Mouse (Mus musculus): Measurements from ENCODE around the gene Gm11042. TPM values are rescaled to one million over a fixed set of nuclear protein-coding genes. Genes with fewer than 3 reads are reported as not detected.
A peak's percentile ranks its signal among the peaks of the same experiment; 100 is the strongest.

Gene Gm11042
- total RNA-seq, 2 experiments from 2014 or later = not detected

DNA sequence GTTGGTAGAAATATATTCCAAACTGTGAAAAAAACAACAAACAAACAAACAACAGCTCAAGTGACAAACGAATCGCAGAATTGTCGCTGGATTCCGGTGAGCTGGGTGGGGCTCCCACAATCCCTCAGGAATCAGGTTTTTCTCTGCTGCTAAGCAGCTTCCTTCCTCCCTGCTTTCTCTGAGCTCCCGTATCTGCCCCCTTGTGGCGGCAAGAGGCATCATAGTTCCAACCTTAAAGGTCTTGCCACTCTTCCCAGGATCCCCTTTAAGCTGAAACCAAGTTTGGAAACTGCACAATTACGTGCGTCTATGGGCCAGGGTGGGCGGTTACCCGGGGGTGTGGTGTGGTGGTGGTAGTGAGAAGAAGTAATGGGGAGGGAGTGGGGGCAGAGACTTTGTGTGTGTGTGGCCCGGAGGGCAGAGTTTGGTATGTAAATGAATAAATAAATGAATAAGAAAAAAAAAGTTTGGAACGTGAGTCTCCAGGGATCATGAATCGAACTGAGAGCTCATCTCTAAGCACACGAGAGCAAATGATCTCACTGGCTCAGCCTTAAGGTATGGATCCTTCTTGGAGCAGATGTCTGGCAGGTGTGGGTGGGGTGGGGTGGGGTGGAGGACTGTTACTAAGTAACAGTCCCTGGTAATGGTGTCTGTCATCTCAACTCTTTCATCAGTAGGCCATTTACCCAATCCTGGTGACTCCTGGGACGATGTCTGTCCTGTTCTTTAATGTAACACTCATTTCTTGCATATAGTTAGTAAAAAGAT is 980 bp upstream of the Gm11042 start:
- Histone ChIP-seq H3K4me3 (peak overlapping the region; percentile 79), H3K27ac (peak overlapping the region; percentile 88)
- TF ChIP-seq CTCF (conservative IDR thresholded peaks at IDR 0.05) = peak; percentile 94
- DNase-seq (ENCODE audit: low spot score in 2 of 2) = peak; percentile 75 to 84

DNA sequence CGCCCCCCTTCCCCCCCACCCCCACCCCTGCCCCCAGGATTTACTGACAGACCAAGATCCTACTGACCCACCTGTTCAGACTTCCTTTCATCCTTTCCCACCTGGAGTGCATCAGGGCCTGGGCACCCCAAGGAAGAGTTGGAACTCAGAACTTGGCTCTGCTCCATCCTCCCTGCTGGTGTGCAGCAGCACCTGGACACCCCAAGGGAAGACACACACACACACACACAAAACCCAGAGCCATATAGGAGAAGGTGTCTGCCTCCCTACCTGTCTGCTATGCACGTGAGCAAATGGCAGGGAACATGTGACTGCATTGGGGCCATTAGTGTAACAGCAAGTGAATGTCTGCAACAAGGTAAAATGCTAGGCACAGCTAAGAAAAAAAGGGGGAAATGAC is 973 bp downstream of the Gm11042 start:
- no peak for DNase-seq (ENCODE audit: low spot score in 2 of 2)
- no peak overlapping the region for H3K27ac ChIP-seq
- no peak for TF ChIP-seq CTCF (conservative IDR thresholded peaks at IDR 0.05)

DNA sequence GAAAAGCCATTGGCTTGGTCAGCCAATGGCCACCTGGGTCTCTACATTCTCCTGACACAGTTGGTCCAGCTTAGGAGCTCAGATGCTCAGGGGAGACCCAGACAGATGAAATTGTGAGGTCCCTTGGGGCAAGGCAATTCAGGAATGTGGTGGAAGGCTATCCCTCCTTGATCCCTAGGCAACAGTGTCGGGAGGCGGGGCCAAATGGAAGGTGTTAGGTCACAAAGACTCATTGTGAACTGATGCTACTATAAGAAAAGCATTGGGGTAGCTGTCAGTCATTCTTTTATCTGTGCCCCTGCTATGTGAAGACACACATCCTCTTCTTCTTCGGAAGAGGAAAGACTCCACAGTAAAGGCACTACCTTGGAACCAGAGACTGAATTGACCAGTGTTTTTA is 3.6 kb downstream of the Gm11042 start:
- no peak for DNase-seq (ENCODE audit: low spot score in 2 of 2)
- H3K27ac ChIP-seq = no peak overlapping the region
- H3K4me3 ChIP-seq = no peak overlapping the region
- TF ChIP-seq CTCF (conservative IDR thresholded peaks at IDR 0.05) = no peak

More for the DNA sequence above, 973 bp downstream of the Gm11042 start:
- H3K4me3 ChIP-seq = no peak overlapping the region

DNA sequence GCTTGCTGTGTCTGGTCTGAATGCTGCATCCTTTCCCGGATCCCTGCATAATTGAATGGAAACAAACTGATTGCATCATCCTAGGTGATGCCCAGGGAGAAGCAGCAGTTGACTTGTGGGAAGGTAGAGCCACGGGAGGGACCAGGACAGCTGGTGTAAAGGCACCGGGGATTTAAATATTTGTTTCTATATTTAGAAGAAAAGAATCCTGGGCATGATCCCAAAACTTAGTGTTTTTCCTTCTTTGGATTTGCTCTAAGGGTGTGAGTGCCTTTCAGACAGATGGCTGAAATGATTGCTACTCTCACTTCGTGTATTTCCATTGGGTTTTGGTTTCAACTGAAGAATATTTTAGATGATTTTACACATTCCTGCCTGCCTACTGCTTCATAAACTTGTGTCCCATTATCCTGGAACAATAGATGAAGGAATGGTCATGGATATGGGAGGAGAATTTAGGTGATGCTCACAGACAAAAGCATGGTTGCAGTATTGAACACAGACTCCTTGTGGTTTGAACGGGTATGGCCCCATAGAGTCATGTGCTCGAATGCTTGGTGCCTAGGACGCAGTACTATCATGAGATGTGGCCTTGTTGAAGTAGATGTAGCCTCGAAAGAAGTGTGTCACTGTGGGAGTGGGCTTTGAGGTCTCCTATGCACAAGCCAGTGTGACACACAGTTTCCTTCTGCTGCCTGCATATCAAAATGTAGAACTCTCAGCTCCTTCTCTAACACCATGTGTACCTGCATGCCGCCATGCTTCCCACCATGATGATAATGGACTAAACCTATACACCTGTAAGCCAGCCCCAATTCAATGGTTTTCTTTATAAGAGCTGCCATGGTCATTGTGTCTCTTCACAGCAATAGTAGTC is 12.5 kb downstream of the Gm11042 start:
- TF ChIP-seq CTCF (conservative IDR thresholded peaks at IDR 0.05) = peak; percentile 50
- DNase-seq (ENCODE audit: low spot score in 2 of 2) = peak; percentile 36 to 63
- H3K4me3 ChIP-seq = no peak overlapping the region
- H3K27ac ChIP-seq = peak overlapping the region; percentile 73

DNA sequence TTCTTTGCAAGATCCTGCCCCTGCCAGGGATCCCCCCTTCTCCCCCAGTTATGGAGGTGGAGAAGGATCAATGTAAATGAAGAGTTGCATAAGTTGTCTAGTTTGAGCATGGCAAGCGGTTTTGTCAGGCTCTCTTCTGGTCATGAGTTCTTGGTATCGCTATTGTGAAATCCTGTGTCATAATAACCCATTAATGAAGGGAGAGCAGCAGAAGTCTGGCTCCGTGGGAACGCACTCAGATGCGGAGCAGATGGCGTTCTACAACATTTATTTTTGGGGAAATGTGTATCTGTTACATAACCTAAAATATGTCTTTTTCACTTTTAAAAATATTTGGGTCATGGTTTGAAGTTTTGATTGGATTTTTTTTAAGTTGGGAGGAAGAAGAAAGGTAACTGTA is 14.6 kb downstream of the Gm11042 start:
- peak; percentile 72 to 73 for DNase-seq (ENCODE audit: low spot score in 2 of 2)
- H3K4me3 ChIP-seq = no peak overlapping the region
- H3K27ac ChIP-seq = peak overlapping the region; percentile 76
- no peak for TF ChIP-seq CTCF (conservative IDR thresholded peaks at IDR 0.05)

DNA sequence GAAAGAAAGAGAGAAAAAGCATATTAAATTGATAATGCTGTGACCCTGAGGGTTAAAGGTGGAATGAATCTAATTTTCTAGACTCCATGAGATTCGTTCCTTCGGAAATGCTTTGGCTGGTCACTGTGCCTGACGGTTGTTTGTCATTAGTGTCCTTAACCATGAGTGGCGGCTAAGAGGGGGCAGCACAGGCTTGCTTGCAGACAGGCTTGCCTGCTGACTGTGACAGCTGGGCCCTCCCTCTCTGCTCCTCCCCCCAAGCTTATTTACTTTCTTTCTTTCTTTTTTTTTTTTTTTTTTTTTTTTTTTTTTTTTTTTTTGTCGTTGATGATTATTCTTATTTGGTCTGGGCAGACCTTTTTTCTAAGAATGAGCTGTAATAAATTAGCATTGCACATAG is 19.8 kb downstream of the Gm11042 start:
- DNase-seq (ENCODE audit: low spot score in 2 of 2) = no peak
- TF ChIP-seq CTCF (conservative IDR thresholded peaks at IDR 0.05) = no peak
- Histone ChIP-seq H3K4me3 (no peak overlapping the region), H3K27ac (peak overlapping the region; percentile 62)

DNA sequence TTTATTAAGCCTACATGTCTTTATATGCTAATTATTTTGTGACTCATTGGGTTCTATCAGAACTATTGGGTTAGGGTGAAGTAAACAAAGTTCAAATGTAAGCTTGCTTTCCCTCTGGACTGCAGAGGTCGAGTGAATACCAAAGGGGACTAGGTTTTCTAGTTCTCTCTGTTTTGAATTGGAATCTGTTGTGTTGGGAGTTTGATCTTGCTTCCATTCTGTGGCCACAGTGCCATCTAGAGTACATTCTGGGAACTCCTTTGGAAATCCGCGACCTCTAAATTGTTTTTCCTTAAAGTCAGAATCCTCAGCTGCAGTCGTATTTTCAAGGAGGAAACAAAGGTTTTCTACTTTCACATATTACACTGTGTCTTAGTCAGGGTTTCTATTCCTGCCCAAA is 22.6 kb downstream of the Gm11042 start:
- DNase-seq (ENCODE audit: low spot score in 2 of 2) = peak in 1 of 2 experiments; percentile 65
- H3K27ac ChIP-seq = peak overlapping the region; percentile 43; the same call in 1 of the 2 replicates

DNA sequence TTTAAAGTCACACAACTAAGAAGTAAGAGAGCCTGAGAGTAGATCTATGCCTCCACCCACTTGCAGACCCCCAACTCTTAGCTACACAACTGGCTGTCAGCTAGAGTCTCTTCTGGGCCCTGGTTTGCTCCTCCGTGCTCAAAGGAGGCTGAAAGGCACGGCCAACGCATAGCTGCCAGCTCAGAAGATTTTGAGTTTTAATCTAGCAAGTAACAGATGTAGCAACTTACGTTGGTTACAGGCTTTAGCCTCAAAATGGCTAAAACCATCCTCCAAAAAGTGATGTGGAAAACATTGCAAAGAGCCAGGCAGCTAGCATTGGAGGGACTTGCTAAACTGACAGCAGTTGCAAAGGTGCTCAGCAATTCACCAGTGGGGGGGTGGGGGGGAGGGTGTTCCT is 25.2 kb downstream of the Gm11042 start:
- H3K27ac ChIP-seq = peak overlapping the region; percentile 90; the same call in 1 of the 2 replicates
- DNase-seq (ENCODE audit: low spot score in 2 of 2) = no peak
- TF ChIP-seq CTCF (conservative IDR thresholded peaks at IDR 0.05) = no peak
- H3K4me3 ChIP-seq = no peak overlapping the region

More for the DNA sequence above, 22.6 kb downstream of the Gm11042 start:
- peak; percentile 91 for TF ChIP-seq CTCF (conservative IDR thresholded peaks at IDR 0.05)
- no peak overlapping the region for H3K4me3 ChIP-seq

DNA sequence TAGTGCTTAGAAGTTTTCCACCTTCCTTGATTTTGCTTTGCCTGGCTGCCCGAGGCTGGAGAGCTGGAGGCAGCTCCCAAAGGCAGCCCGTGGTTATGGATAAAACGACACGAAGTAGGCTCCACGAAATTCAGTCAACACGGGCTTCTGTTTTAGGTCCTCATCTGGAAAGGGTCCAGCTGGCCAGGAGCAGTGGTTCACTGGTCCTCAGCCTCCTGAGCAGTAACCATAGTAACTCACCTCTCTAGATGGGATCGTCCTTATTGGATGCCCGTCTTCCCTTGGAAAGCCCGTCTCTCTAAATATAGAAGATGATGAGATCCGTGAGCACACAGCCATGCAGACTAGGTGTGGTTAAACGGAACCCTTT is 31.5 kb downstream of the Gm11042 start:
- peak in 1 of 2 experiments; percentile 46 for DNase-seq (ENCODE audit: low spot score in 2 of 2)
- Histone ChIP-seq H3K4me3 (peak overlapping the region; percentile 68), H3K27ac (peak overlapping the region; percentile 90)
- no peak for TF ChIP-seq CTCF (conservative IDR thresholded peaks at IDR 0.05)

DNA sequence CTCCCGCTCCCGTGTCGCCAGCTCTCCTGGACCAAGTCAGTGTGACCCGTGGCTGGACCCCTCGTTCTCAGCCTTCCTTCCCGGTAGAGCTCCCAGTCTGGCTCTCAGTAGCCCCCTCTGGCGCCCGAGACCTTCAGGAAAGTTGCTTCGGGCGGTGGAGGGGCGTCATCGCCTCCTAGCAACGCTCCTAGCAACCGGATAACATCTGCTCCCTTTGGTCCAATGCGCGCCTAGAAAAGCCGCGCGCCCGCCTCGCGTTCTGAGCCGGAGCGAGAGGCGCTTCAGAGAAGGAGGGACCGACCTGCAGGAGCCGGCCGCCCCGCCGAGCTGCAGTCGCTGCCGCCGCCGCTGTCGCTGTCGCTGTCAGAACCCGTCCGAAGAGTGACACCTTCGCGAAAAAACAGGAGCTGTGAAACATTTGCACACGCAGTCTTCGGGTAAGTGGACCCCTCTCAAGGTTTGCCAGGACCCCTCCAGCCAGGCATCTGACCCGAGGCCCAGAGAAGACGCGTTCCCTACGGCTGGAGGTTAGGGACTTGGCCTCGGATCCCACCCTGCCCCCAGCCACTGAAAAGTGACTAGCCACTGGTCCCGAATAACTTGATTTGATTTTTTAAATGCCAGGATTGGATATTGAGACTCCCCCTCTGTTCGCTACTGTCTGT is 32.0 kb downstream of the Gm11042 start:
- peak; percentile 95 to 97 for DNase-seq (ENCODE audit: low spot score in 2 of 2)
- peak; percentile 92 for TF ChIP-seq CTCF (conservative IDR thresholded peaks at IDR 0.05)
- H3K4me3 ChIP-seq = peak overlapping the region; percentile 68
- peak overlapping the region; percentile 90 for H3K27ac ChIP-seq

DNA sequence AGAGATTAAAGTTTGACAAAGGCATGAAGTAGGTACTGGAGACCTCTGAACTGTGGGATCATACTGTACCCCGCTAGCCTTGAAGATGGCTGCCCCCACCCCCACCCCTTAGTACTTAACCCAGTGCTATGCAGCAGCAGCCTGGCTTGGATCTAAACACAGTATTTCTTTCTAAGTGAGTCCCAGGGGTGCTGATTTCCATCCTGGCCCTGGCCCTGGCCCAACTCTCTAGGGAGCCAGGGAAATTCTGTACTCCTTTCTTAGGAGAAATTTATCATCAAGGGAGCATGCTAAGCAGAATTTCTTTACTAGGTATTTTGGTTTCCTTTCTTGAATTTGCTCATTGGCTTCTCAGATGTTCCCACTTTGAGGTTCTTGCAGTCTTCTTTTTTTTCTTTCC is 33.3 kb downstream of the Gm11042 start:
- Histone ChIP-seq H3K4me3 (no peak overlapping the region), H3K27ac (no peak overlapping the region)
- no peak for TF ChIP-seq CTCF (conservative IDR thresholded peaks at IDR 0.05)
- no peak for DNase-seq (ENCODE audit: low spot score in 2 of 2)

DNA sequence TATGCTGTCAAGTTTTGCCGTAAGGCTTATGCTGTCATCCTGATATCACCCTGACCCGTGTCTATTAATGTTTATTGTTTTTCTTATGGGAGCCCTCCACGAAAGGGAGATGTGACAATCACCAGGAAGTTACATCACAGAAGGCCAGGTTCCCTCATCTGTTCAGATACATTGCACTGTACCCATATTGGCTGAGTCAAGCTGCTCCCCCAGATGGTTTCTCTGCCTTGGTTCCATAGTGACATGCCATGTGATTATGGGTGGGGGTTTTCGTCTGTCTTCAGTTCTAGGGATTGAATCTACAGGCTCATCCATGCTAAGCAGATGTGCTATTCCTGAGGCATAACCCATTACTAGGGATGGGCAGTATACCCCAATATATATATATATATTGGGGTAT is 34.8 kb downstream of the Gm11042 start:
- peak overlapping the region; percentile 57 for H3K27ac ChIP-seq
- H3K4me3 ChIP-seq = no peak overlapping the region
- TF ChIP-seq CTCF (conservative IDR thresholded peaks at IDR 0.05) = no peak
- peak; percentile 51 to 68 for DNase-seq (ENCODE audit: low spot score in 2 of 2)

DNA sequence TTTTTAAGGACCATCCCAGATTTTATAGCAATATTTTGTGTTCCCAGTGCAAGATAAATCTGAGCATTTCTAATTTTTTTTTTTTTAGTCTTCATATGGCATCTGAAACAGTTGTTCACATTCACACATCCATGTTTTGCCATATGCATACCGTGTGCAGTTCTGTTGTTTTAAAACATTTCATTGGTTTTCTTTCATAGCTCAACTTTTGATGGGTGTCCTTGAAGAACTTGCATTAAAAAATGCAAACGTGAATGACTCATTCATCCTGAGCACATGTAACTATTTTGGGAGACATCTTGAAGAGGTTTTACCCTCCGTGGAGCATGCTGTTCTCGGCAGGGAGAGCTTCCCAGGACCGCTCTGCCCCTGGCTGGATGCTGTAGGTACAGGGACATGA is 38.9 kb downstream of the Gm11042 start:
- no peak for TF ChIP-seq CTCF (conservative IDR thresholded peaks at IDR 0.05)
- Histone ChIP-seq H3K27ac (peak overlapping the region; percentile 36; the same call in 1 of the 2 replicates), H3K4me3 (no peak overlapping the region)
- no peak for DNase-seq (ENCODE audit: low spot score in 2 of 2)
